Mouse (Mus musculus) ES-E14 (cell line): ENCODE measurements around the gene Adipor1. TPM values are rescaled to one million over a fixed set of nuclear protein-coding genes. Genes with fewer than 3 reads are reported as not detected.

Source experiments
- DNase-seq: peaks from one replicate; pipeline ENCODE4 v3.0.0-alpha.2; 2013; ENCODE audit warnings: low read depth, low spot score
- H3K27ac ChIP-seq: 2 replicates; pipeline ENCODE4 v1.5.1; 2012; ENCODE audit warnings: low read depth, mild to moderate bottlenecking, low read length, moderate library complexity, mixed read lengths; ENCODE audit not compliant: poor library complexity, insufficient read depth, severe bottlenecking
- H3K36me3 ChIP-seq: 2 replicates; pipeline ENCODE4 v1.6.1; 2012; ENCODE audit warnings: mild to moderate bottlenecking, low read length, moderate library complexity, mixed read lengths; ENCODE audit not compliant: control insufficient read depth, poor library complexity, insufficient read depth, severe bottlenecking
- H3K4me1 ChIP-seq, 2 experiments: fragments of 150-350 bp in 1 of 2; sonication (generic) in 1 of 2; 2 replicates each; pipeline ENCODE4 v1.6.1; 2012; ENCODE audit warnings: low read length in 2 of 2, mild to moderate bottlenecking in 1 of 2, mixed read lengths in 1 of 2; ENCODE audit not compliant: control insufficient read depth in 2 of 2, insufficient read depth in 2 of 2, poor library complexity in 1 of 2
- H3K4me3 ChIP-seq, 2 experiments: fragments of 150-350 bp in 1 of 2; sonication (generic) in 1 of 2; 2 replicates each; pipeline ENCODE4 v1.5.1; 2012; ENCODE audit warnings: low read length in 2 of 2, low read depth in 1 of 2, mild to moderate bottlenecking in 1 of 2, mixed read lengths in 1 of 2; ENCODE audit not compliant: insufficient read depth in 1 of 2, poor library complexity in 1 of 2, severe bottlenecking in 1 of 2
- H3K9ac ChIP-seq: 2 replicates; pipeline ENCODE4 v1.6.1; 2012; ENCODE audit warnings: low read depth, mild to moderate bottlenecking, low read length, mixed read lengths; ENCODE audit not compliant: poor library complexity, insufficient read depth, severe bottlenecking
- H3K9me3 ChIP-seq: fragments of 150-350 bp; sonication (generic); 2 replicates; pipeline ENCODE4 v1.6.1; 2012; ENCODE audit warnings: low read depth, mild to moderate bottlenecking, low read length; ENCODE audit not compliant: control insufficient read depth, insufficient read depth
- CHD2 ChIP-seq: IDR thresholded peaks from 2 replicates; pipeline ENCODE4 v1.6.1; 2014; ENCODE audit warnings: mild to moderate bottlenecking, low read depth, low read length, inconsistent platforms
- HCFC1 ChIP-seq: IDR thresholded peaks from 2 replicates; pipeline ENCODE4 v1.6.1; 2012; ENCODE audit warnings: low read length, inconsistent platforms, borderline replicate concordance; ENCODE audit not compliant: insufficient read depth
- MAFK ChIP-seq: IDR thresholded peaks from 2 replicates; pipeline ENCODE4 v1.6.1; 2014; ENCODE audit warnings: mild to moderate bottlenecking, low read depth, low read length, inconsistent platforms; ENCODE audit not compliant: insufficient read depth
- ZC3H11A ChIP-seq: IDR thresholded peaks from 2 replicates; pipeline ENCODE4 v1.6.1; 2012; ENCODE audit warnings: low read depth, mild to moderate bottlenecking, inconsistent platforms, low read length, borderline replicate concordance
- ZNF384 ChIP-seq: IDR thresholded peaks from 2 replicates; pipeline ENCODE4 v1.6.1; 2012; ENCODE audit warnings: low read depth, low read length, inconsistent platforms
- in situ Hi-C, 2 experiments: fragments of 600-800 bp; cut with MboI; formaldehyde crosslinking; loops; one replicate each; pipeline ENCODE4 v1.15.1; 2025; ENCODE audit warnings: low sequenced_read_pairs in 2 of 2, inconsistent platforms in 1 of 2; ENCODE audit not compliant: unreplicated experiment in 2 of 2
- total RNA-seq: library from RNA; depleted of rRNA; stranded (reverse); fragments of 300-350 nt; gene quantifications from 2 replicates; pipeline ENCODE4 v1.2.3, GENCODE M21; 2012

Gene Adipor1
- total RNA-seq, 1 experiment: 88.0 TPM

DNA sequence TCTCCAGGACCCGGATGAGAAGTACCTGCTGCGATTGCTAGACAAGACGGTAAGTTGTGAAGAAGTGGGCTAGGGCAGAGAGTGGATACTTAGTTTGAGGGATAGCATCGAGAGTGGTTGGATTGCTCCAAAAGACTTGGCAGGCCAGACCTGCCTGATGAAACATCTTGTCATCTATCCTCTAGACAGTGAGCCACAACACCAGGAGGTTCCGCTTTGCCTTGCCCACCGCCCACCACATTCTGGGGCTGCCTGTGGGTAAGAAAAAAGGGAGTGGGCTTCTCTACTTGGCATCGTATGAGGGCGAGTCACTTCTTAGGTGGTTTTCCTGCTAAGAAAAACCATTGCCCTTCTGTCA lies 8.8 kb upstream of the Adipor1 start:
- TF ChIP-seq ZC3H11A (no peak), HCFC1 (no peak), MAFK (no peak), CHD2 (no peak), ZNF384 (no peak)
- peaks cover 0 to 10% of the 10 kb centered on the region in 2 experiments; a peak in 1 of 4 replicates for H3K4me1 ChIP-seq
- peak overlapping the region; percentile 94 for H3K27ac ChIP-seq
- H3K4me3 ChIP-seq: peak overlapping the region; percentile 78 to 83
- H3K9me3 ChIP-seq: no peaks in the 10 kb centered on the region
- in situ Hi-C loops: no loop called here
- peaks cover 36% of the 10 kb centered on the region for H3K36me3 ChIP-seq
- no peak for DNase-seq
- H3K9ac ChIP-seq: peak overlapping the region; percentile 88

DNA sequence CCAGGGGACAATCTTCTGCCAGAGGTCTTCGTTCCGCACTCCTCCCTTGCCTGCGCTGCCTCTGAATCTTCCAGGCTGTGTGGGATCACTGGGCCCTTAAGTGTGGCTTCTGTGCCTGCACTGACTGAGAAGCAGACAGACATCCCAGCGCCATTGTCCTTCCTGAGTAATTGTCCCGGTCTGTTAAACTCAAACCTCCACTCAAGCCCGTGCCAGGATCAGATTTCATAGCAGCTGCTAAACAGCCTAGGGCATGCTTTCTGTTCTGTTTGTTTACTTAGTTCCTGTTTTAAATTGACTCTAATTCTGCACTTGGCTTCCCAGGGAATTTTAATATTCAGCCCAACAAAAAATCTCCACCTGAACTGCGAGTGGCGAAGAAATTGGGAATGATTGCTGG lies 7.1 kb upstream of the Adipor1 start:
- Histone ChIP-seq H3K9ac (peak overlapping the region; percentile 9; the same call in 1 of the 2 replicates), H3K9me3 (no peaks in the 10 kb centered on the region), H3K4me1 (peaks cover 0 to 10% of the 10 kb centered on the region in 2 experiments; a peak in 2 of 4 replicates), H3K4me3 (no peak overlapping the region), H3K36me3 (peaks cover 41% of the 10 kb centered on the region), H3K27ac (no peak overlapping the region; the same call in 1 of the 2 replicates)
- no peak for TF ChIP-seq CHD2
- in situ Hi-C loops: no loop called here
- DNase-seq: no peak

DNA sequence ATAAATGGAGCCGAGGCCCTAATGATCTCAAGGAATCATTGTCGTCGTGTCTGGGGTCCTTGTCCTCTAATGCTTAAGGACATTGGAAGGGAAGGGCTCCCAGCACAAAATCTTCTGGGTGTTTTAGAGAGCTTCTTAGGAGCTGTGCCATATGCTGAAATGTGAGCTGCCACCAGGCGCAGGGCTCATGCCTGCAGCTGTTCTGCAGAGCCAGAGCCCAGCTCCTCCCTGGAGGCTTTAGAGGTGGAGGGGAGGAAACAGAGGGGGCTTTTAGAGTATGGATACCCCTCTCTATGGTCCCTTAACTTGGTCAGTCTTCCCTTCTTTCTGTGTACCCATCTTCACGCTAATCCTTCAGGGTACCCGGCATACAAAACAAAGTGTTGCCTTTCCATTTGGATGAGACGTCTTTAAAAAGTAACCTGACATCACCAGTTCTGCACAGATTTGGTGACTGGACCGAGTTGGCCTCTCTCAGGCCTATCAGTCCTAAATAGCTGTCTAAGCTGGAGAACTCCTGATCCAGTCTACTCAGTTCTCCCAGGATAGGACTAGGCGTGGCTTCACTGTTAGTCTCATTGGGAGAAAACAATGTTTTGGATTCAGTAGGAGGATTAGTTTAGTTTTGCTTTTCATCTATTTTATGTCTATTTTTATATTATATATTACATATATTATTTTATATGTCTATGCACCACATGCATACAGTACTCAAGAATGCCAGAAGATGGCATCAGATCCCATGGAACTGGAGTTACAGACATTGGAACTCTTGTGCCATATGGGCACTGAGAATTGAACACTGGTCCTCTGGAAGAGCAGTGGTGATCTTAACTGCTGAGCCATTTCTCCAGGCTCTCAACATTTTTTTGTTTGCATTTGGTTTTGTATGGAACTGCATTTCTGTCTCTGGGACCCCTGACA lies 3.2 kb upstream of the Adipor1 start:
- no peak for DNase-seq
- Histone ChIP-seq H3K27ac (no peak overlapping the region), H3K9me3 (no peaks in the 10 kb centered on the region), H3K4me1 (peaks cover 3 to 15% of the 10 kb centered on the region in 2 experiments; a peak in 2 of 4 replicates), H3K4me3 (no peak overlapping the region), H3K9ac (no peak overlapping the region), H3K36me3 (peaks cover 38% of the 10 kb centered on the region)
- in situ Hi-C loops: no loop called here
- TF ChIP-seq CHD2 (no peak), HCFC1 (no peak), ZNF384 (no peak), ZC3H11A (no peak), MAFK (no peak)

DNA sequence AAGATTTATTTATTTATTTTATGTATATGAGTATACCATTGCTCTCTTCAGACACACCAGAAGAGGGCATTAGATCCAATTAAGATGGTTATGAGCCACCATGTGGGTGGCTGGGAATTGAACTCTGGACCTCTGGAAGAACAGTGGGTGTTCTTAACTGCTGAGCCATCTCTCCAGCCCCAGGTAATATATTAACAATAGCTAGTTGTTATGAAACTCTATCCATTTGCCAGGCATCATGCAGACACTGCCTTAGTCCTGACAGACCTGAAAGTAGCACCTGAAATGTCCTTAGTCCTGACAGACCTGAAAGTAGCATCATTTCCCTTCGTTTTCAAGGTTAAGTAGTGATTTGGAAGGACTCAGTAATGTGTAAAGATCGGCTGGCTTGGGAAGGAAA lies 1.1 kb upstream of the Adipor1 start:
- TF ChIP-seq MAFK (no peak), ZC3H11A (no peak), ZNF384 (no peak), CHD2 (no peak), HCFC1 (no peak)
- Histone ChIP-seq H3K4me1 (peaks cover 6 to 12% of the 10 kb centered on the region in 2 experiments; a peak in 2 of 4 replicates), H3K4me3 (no peak overlapping the region), H3K9ac (no peak overlapping the region), H3K36me3 (peaks cover 25% of the 10 kb centered on the region), H3K27ac (no peak overlapping the region; the same call in 1 of the 2 replicates), H3K9me3 (no peaks in the 10 kb centered on the region)
- no peak for DNase-seq
- in situ Hi-C loops: no loop called here
